Mouse (Mus musculus): ENCODE results near the gene Smarce1. TPM values are rescaled to one million over a fixed set of nuclear protein-coding genes. Genes with fewer than 3 reads are reported as not detected.

The Smarce1 gene
- polyA plus RNA-seq, 1 experiment from 2014 or later: 223 TPM

DNA sequence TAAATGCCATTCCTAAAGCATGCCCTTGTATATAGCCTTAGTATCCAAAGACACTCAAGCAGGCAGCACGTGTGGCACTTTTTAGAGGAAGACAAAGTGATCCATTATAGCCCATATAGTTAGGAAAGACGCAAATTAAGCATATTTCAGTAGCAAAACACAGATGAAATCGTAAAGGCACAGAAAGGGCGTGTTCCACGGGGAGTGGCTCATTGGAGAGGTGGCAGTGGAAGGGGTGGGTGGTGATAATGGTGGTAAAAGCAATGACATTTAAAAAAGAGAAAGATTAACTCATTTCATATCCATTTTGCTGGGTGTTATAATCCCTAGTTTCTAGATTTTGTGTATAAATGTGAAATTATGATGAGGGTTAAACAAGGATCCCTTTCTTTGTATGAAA, 4.5 kb downstream of the Smarce1 start:
- no peaks in the 10 kb centered on the region; the same call in 1 of the 2 replicates for H3K4me1 ChIP-seq (ENCODE audit: control insufficient read depth, insufficient read depth, low read length)
- no peak for DNase-seq (ENCODE audit: low spot score)
- H3K27me3 ChIP-seq (ENCODE audit: control insufficient read depth, insufficient read depth, low read length): no peaks in the 10 kb centered on the region
- no peak overlapping the region for H3K4me3 ChIP-seq (ENCODE audit: low read depth, low read length)
- peaks cover 4% of the 10 kb centered on the region; the same call in 1 of the 2 replicates for H3K36me3 ChIP-seq (replicated peaks; ENCODE audit: control insufficient read depth, insufficient read depth, low read depth, low read length)
- H3K27ac ChIP-seq (replicated peaks; ENCODE audit: low read depth, low read length): no peak overlapping the region
- no peak overlapping the region for H3K4me2 ChIP-seq (ENCODE audit: low read depth, low read length)
- WGBS: 88% methylated on average over 5 of the region's 5 CpGs
- no peaks in the 10 kb centered on the region for H3K9me3 ChIP-seq (replicated peaks; ENCODE audit: control insufficient read depth, low read length)
- ATAC-seq (replicated peaks; ENCODE audit: insufficient number of reproducible peaks, low FRiP score, low TSS enrichment, low read depth): no peak
- no peak overlapping the region for H3K9ac ChIP-seq (replicated peaks; ENCODE audit: low read length)

DNA sequence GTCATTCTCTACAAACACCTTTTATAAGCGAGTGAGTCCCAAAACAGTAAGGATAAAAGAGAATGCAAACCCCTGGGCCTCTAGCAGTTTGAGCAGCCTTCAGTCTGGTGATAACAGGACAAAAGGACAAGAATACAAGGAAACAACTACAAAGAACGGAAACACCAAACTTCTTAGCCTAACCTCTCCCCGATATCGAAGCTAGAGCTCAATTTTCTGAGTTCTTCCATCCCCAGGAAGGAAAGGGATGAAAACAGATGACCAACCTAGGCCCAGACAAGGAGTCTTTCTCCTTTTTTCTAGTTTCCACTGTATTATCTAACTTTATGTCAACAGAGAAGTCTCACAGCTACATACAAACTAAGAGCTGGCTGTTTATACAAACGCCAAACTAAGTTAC, 7.5 kb downstream of the Smarce1 start:
- H3K4me1 ChIP-seq (ENCODE audit: control insufficient read depth, insufficient read depth, low read length): no peaks in the 10 kb centered on the region
- H3K4me3 ChIP-seq (ENCODE audit: low read depth, low read length): no peak overlapping the region
- H3K4me2 ChIP-seq (ENCODE audit: low read depth, low read length): no peak overlapping the region
- DNase-seq (ENCODE audit: low spot score) (no peak), ATAC-seq (replicated peaks; ENCODE audit: insufficient number of reproducible peaks, low FRiP score, low TSS enrichment, low read depth) (no peak)
- WGBS: 90% methylated on average over 5 of the region's 5 CpGs
- no peak overlapping the region for H3K27ac ChIP-seq (replicated peaks; ENCODE audit: low read depth, low read length)
- no peak overlapping the region for H3K9ac ChIP-seq (replicated peaks; ENCODE audit: low read length)
- H3K27me3 ChIP-seq (ENCODE audit: control insufficient read depth, insufficient read depth, low read length): no peaks in the 10 kb centered on the region
- H3K9me3 ChIP-seq (replicated peaks; ENCODE audit: control insufficient read depth, low read length): no peaks in the 10 kb centered on the region
- H3K36me3 ChIP-seq (replicated peaks; ENCODE audit: control insufficient read depth, insufficient read depth, low read depth, low read length): peaks cover 6% of the 10 kb centered on the region

DNA sequence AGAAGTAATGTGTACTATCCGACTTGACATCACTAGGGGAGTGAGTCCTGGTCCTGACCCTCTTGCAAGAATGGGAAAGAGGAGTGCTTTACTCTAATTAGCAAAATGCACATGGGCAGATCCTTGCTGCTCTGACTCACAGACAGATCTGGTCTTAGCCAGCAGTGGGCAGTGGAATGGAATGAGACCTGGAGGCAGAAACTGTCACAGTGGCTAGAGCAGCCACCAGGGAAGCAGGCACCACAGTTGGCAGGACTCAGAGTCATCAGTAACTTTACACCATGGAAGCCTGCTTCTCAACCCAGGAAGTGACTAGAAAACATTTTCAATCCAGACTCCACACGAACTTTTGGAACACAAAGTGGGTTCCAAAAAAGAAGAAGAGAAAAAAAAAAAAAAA, 9.0 kb downstream of the Smarce1 start:
- ATAC-seq (replicated peaks; ENCODE audit: insufficient number of reproducible peaks, low FRiP score, low TSS enrichment, low read depth): no peak
- H3K36me3 ChIP-seq (replicated peaks; ENCODE audit: control insufficient read depth, insufficient read depth, low read depth, low read length): peaks cover 14% of the 10 kb centered on the region
- no peaks in the 10 kb centered on the region for H3K27me3 ChIP-seq (ENCODE audit: control insufficient read depth, insufficient read depth, low read length)
- H3K4me3 ChIP-seq (ENCODE audit: low read depth, low read length): no peak overlapping the region
- no peak overlapping the region for H3K9ac ChIP-seq (replicated peaks; ENCODE audit: low read length)
- 63% methylated on average over 2 of the region's 2 CpGs for WGBS
- no peak overlapping the region for H3K27ac ChIP-seq (replicated peaks; ENCODE audit: low read depth, low read length)
- no peaks in the 10 kb centered on the region for H3K4me1 ChIP-seq (ENCODE audit: control insufficient read depth, insufficient read depth, low read length)
- no peak overlapping the region for H3K4me2 ChIP-seq (ENCODE audit: low read depth, low read length)
- H3K9me3 ChIP-seq (replicated peaks; ENCODE audit: control insufficient read depth, low read length): no peaks in the 10 kb centered on the region
- DNase-seq (ENCODE audit: low spot score): no peak

DNA sequence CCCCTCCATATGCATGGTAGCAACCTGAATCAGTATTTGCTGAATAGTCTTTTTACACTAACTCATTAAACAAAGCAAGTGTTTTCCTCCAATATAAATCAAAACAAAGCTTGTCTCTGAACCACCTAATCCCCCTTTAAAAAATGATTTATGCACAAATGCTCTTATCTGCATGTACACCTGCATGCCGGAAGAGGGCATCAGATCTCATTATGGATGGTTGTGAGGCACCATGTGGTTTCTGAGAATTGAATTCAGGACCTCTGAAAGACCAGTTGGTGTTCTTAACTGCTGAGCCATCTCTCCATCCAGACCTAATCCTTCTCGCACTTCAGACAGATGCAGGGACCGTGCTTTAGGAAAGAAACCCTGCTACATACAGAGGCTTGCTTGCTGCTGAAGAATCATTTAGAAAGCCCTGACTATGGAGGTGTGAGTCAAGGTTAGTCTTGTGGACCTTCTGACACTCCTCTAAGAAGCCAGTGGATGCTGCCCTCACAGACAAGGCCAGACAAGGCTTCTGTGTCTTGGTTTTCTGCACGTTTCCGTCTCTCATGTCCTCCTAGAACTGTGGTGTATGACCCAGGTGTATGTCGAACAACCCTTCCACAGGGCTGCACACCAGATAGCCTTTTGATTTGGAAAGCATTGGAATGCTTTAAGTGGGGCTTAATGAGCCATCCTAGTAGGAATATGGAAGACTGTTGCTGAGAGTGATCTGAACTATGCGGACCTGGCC, 13.4 kb downstream of the Smarce1 start:
- no peak for DNase-seq (ENCODE audit: low spot score)
- no peak overlapping the region for H3K9ac ChIP-seq (replicated peaks; ENCODE audit: low read length)

DNA sequence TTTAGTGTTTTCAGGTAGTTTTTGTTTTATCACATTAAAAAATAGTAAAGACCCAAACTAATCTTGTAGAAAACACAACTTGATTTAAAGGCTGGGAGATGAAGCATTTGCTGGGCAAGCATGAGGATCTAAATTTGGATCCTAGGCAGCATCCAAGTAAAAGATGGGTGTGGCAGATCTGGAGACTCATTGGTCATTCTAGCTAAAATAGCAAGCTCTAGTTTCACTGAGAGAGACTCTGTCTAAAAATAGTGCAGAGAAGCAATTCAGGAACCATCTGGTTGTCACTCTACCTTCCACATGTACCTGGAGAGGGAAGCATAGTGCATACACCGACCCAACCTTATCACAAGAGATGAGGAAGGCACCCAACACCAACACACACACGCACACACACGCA, 14.6 kb downstream of the Smarce1 start:
- Histone ChIP-seq H3K4me3 (ENCODE audit: low read depth, low read length) (no peak overlapping the region), H3K27ac (replicated peaks; ENCODE audit: low read depth, low read length) (no peak overlapping the region), H3K9ac (replicated peaks; ENCODE audit: low read length) (no peak overlapping the region), H3K27me3 (ENCODE audit: control insufficient read depth, insufficient read depth, low read length) (no peaks in the 10 kb centered on the region), H3K4me1 (ENCODE audit: control insufficient read depth, insufficient read depth, low read length) (no peaks in the 10 kb centered on the region), H3K9me3 (replicated peaks; ENCODE audit: control insufficient read depth, low read length) (no peaks in the 10 kb centered on the region), H3K4me2 (ENCODE audit: low read depth, low read length) (no peak overlapping the region), H3K36me3 (replicated peaks; ENCODE audit: control insufficient read depth, insufficient read depth, low read depth, low read length) (peaks cover 39% of the 10 kb centered on the region)
- no peak for DNase-seq (ENCODE audit: low spot score)
- WGBS: 93% methylated on average over 3 of the region's 3 CpGs
- no peak for ATAC-seq (replicated peaks; ENCODE audit: insufficient number of reproducible peaks, low FRiP score, low TSS enrichment, low read depth)

More for the DNA sequence above, 13.4 kb downstream of the Smarce1 start:
- ATAC-seq (replicated peaks; ENCODE audit: insufficient number of reproducible peaks, low FRiP score, low TSS enrichment, low read depth): no peak
- Histone ChIP-seq H3K4me3 (ENCODE audit: low read depth, low read length) (no peak overlapping the region), H3K36me3 (replicated peaks; ENCODE audit: control insufficient read depth, insufficient read depth, low read depth, low read length) (peaks cover 36% of the 10 kb centered on the region), H3K27ac (replicated peaks; ENCODE audit: low read depth, low read length) (no peak overlapping the region), H3K4me1 (ENCODE audit: control insufficient read depth, insufficient read depth, low read length) (no peaks in the 10 kb centered on the region), H3K4me2 (ENCODE audit: low read depth, low read length) (no peak overlapping the region), H3K27me3 (ENCODE audit: control insufficient read depth, insufficient read depth, low read length) (no peaks in the 10 kb centered on the region), H3K9me3 (replicated peaks; ENCODE audit: control insufficient read depth, low read length) (no peaks in the 10 kb centered on the region)
- 97% methylated on average over 7 of the region's 7 CpGs for WGBS

DNA sequence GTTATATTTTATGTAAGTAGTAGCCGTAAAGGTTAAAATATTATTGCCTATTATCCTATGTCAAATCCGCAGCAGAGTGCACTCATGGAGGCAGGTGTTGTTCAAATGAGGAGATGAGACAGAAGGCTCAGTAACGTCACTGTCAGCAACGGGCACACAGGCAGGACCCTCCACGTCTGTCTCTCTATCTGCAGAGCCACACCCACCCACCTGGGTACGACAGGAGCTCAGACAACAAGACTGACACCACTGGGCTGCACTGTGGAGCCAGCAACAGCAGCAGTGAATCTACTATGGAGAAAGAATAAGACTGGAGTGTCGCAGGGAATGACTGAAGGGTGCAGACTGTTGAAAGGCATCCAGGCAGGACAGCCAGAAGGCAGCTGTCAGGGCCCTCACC, 18.1 kb downstream of the Smarce1 start:
- Histone ChIP-seq H3K4me3 (ENCODE audit: low read depth, low read length) (no peak overlapping the region; the same call in 1 of the 2 replicates), H3K27me3 (ENCODE audit: control insufficient read depth, insufficient read depth, low read length) (no peaks in the 10 kb centered on the region), H3K9ac (replicated peaks; ENCODE audit: low read length) (no peak overlapping the region), H3K27ac (replicated peaks; ENCODE audit: low read depth, low read length) (no peak overlapping the region), H3K9me3 (replicated peaks; ENCODE audit: control insufficient read depth, low read length) (no peaks in the 10 kb centered on the region), H3K36me3 (replicated peaks; ENCODE audit: control insufficient read depth, insufficient read depth, low read depth, low read length) (peaks cover 37% of the 10 kb centered on the region), H3K4me1 (ENCODE audit: control insufficient read depth, insufficient read depth, low read length) (no peaks in the 10 kb centered on the region), H3K4me2 (ENCODE audit: low read depth, low read length) (no peak overlapping the region; the same call in 1 of the 2 replicates)
- WGBS: 89% methylated on average over 7 of the region's 7 CpGs
- DNase-seq (ENCODE audit: low spot score): no peak
- no peak for ATAC-seq (replicated peaks; ENCODE audit: insufficient number of reproducible peaks, low FRiP score, low TSS enrichment, low read depth)

DNA sequence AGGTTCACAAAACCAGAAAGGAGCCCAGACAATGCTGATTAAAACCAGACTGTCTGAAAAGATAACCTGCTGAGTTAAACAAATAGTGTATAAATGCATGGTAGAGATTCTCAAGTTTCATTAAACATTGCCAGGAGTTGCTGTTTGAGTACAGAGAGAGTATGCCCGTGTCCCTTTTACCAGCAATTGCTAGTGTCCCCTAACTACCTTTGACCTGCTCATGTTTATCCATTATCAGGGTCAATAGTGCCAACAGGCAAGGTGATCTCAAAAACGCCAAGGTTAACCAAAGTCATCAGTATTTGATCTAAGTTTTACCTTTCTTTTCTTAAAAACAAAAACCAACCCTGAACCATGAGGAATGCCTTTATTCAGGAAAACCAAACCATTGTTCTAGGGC, 18.9 kb downstream of the Smarce1 start:
- Histone ChIP-seq H3K4me3 (ENCODE audit: low read depth, low read length) (no peak overlapping the region), H3K27me3 (ENCODE audit: control insufficient read depth, insufficient read depth, low read length) (no peaks in the 10 kb centered on the region), H3K27ac (replicated peaks; ENCODE audit: low read depth, low read length) (no peak overlapping the region), H3K9me3 (replicated peaks; ENCODE audit: control insufficient read depth, low read length) (no peaks in the 10 kb centered on the region), H3K4me1 (ENCODE audit: control insufficient read depth, insufficient read depth, low read length) (no peaks in the 10 kb centered on the region), H3K9ac (replicated peaks; ENCODE audit: low read length) (no peak overlapping the region), H3K36me3 (replicated peaks; ENCODE audit: control insufficient read depth, insufficient read depth, low read depth, low read length) (peaks cover 32% of the 10 kb centered on the region), H3K4me2 (ENCODE audit: low read depth, low read length) (no peak overlapping the region)
- 58% methylated on average over 2 of the region's 2 CpGs for WGBS
- ATAC-seq (replicated peaks; ENCODE audit: insufficient number of reproducible peaks, low FRiP score, low TSS enrichment, low read depth): no peak
- peak; percentile 15 for DNase-seq (ENCODE audit: low spot score)

DNA sequence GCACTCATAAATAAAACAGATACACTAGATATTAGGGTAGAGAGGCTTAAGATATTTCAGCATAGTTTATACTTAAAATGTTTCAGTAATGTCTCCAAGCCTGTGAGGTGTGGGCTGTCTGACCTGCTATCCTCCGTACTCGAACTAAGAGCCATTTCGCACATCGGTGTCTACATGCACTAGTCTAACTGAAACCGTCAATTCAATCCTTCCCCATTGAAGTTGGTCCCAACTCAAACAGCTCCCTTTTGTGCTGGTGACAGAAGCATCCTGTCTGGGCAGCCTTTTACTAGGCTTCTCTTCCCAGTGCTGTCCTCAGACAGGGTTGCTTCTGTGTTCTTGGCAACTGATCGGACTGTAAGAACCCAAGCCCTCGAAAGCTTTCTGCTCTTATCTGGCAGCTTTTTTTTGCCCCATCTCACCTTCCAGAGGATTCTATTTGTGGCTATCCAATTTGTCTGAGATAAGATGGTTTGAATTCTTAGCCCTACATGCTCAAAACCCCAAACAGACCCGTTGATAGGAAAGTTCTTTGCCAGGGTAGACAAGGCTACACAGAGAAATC, 22.6 kb downstream of the Smarce1 start:
- no peaks in the 10 kb centered on the region for H3K9me3 ChIP-seq (replicated peaks; ENCODE audit: control insufficient read depth, low read length)

More for the DNA sequence above, 22.6 kb downstream of the Smarce1 start:
- 82% methylated on average over 8 of the region's 8 CpGs for WGBS
- no peak for ATAC-seq (replicated peaks; ENCODE audit: insufficient number of reproducible peaks, low FRiP score, low TSS enrichment, low read depth)
- peaks cover 11% of the 10 kb centered on the region for H3K36me3 ChIP-seq (replicated peaks; ENCODE audit: control insufficient read depth, insufficient read depth, low read depth, low read length)
- no peak for DNase-seq (ENCODE audit: low spot score)
- H3K4me2 ChIP-seq (ENCODE audit: low read depth, low read length): no peak overlapping the region
- no peak overlapping the region for H3K4me3 ChIP-seq (ENCODE audit: low read depth, low read length)
- no peaks in the 10 kb centered on the region for H3K27me3 ChIP-seq (ENCODE audit: control insufficient read depth, insufficient read depth, low read length)
- no peak overlapping the region for H3K27ac ChIP-seq (replicated peaks; ENCODE audit: low read depth, low read length)
- no peaks in the 10 kb centered on the region for H3K4me1 ChIP-seq (ENCODE audit: control insufficient read depth, insufficient read depth, low read length)
- no peak overlapping the region for H3K9ac ChIP-seq (replicated peaks; ENCODE audit: low read length)
